Mouse (Mus musculus): ENCODE data around the gene Ccnd1.

DNA sequence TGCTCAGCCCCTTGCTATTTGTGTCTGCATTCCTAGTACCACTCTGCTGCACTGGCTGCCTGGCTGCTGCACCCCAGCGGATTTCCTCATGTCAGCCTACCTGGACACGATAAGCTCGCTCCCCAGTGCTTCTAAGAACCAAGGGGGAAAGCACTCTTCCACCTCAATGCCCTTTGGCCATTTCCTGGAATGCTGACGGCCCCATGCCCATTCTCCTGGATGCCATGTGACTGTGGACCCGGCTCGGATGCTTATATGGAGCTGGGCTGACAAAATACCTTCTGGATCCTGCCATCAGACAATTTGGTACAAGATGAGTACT lies 10.9 kb downstream of the Ccnd1 start:
- TF ChIP-seq CTCF (IDR thresholded peaks at IDR 0.05; ENCODE audit: insufficient read depth, low read depth, low read length) (no peak), POLR2A (IDR thresholded peaks at IDR 0.05; ENCODE audit: insufficient read depth, low read depth, low read length) (no peak)

All from olfactory bulb, adult 2 months (tissue).